Mouse (Mus musculus): ENCODE results near the gene Sugp2.
A peak's percentile ranks its signal among the peaks of the same experiment; 100 is the strongest.

The Sugp2 gene

DNA sequence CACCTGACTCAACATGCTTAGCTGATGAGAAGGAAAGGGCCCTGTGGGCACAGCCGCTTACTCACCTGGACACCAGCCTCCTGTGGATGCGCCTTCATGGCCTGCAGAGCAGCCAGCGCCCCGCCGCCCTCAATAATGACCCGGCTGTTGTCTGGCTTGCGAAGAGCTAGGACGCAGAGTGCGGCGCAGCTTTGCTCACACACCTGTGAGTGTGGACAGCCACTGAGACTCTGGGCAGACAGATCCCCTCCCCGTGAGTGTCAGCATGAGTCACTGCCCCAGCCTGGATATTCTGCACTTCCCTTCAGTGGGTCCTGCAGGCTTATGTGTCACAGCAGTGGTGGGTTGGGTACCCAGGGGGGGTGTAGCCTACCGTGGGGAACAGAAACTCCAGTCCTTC, 12.0 kb upstream of the Sugp2 start:
- DNase-seq: no peak

DNA sequence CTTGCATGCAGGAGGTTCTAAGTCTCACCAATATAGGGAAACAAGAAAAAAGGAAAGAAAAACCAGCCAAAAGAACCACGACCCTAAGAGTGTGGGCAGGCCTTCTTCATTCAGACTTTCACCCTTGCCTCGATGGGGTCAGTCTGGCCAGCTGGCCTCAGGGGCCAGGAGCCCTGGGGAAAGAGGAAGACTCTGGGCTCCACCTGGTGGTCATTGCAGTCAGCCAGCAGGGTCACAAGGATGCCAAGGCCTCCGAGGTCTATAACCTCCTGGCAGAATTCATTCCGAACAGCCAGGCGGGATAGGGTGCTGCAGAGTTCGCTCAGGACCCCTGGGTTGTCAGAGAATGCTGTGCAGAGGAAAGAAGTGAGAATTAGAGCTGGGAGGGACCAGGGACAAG, 10.7 kb upstream of the Sugp2 start:
- peak; percentile 75 for DNase-seq

DNA sequence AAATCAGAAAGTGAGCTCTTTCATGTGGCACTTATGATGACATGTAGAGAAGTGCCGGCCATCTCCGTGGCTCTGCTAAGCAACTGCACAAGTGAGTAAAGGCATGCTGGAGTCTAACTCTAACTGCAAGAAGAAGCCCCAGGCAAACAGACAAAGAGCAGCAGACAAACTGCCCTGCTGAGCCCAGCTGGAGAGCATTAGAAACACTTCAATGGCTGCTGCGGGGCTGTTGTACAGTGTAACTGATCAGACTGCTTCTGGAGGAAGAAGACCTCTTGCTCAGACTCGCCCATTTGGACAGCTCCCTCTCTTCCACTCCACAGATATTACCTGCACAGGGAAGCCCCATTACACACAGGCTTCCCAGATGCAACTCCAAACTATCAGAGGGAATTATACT, 6.0 kb upstream of the Sugp2 start:
- no peak for DNase-seq

DNA sequence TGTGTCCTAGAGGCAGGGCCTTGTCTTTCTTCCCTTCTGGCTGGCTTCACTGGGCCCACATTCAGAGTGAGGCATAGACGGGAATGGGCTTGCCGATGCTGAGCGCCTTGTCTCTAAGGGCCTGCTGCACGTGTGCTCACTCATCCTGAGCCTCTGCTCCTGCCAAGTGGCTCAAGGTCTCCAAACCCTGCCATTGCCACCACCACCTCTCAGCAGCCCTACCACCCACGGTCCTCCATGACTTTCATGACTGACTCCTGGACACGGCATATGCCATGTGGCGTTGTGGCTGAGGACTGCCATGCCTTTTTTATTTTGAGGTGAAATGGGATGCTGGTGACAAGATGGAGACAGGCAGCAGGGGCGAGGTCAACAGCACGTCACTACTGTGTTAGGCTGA, 3.2 kb upstream of the Sugp2 start:
- no peak for DNase-seq

DNA sequence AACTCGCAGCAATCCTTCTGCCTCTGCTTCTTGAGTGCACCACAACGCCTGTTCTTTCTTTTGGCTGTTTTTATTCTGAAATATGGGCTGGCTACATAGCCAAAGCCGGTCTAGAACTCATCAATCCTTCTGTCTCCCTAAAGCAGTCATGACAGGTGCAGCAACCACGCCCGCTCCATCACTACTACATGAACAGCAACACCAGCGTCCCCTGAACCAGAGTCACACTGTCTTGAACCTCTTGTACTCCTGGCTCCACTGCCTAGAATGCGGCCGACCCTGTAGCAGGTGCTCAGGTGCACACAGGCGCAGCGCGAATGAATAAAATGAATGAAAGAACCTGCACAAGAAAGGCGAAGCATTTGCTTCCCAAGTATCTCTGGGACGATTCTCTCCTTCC, 420 bp upstream of the Sugp2 start:
- no peak for DNase-seq

DNA sequence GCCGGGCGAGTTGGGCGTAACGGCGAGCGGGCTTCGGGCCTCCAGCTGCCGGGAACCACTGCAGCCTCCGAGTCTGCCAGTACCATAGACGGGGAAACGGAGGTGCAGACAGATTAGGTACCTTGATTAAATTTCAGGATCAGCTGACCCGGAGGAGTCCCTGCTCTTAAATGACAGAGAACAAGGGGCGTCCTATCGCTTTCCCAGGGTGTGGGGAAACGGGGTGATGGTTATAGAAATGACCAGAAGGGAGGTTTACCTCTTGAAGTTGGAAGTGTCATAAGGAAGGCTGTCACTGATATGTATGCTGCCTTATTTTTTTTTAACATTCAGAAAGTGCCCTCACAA, 729 bp downstream of the Sugp2 start:
- DNase-seq: no peak

DNA sequence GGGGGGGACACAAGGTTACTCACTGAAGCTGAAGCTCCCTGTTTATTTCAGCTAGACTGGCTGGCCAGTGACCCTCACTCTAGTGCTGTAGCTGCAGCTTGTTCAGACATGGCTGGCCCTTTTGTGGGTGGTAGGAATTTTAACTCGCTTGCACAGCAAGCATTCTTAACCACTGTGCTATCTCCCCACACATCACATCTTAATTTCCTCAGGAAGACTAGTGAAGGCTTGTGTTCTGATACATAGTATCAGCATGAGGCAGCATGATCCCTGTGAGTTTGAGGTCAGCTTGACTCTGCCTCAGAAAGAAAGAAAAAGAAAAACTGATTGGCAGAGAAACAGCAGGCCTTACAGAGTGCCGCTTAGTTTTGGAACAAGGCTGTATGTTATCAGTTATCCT, 3.8 kb downstream of the Sugp2 start:
- DNase-seq: no peak

DNA sequence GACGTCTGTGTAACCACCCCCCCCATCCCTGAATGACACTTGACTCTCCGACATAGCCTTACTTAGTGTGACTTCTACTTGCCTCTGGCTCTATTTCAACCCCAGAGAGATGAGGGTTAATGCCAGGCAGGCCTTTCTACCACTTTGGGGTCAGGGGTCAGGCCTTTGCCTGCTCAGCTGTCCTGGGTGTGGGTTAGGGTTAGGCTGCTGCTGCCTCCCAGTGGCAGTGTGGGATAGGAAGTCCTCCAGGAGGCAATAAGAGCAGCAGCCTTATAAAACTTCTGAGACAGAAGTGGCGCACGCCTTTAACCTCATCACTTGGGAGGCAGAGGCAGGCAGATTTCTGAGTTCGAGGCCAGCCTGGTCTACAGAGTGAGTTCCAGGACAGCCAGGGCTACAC, 6.6 kb downstream of the Sugp2 start:
- peak; percentile 67 for DNase-seq

DNA sequence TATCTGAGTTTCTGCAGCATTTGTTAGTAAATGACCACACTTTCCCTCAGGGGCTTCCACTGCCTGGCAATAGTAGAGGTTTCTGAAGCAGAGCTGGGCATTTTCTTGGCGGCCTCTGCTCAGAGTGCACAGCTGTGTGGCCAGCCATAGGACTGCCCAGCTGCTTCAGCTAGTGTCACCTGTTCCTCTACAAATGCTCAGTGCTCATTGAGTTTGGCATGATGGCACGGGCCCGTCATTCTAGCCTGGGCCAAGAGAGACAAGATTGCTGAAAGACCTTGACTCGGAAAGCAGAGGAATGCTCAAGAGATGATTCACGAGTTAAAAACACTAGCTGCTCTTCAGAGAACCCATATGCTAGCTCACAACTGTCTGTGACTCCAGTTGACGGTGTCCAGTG, 12.6 kb downstream of the Sugp2 start:
- no peak for DNase-seq

DNA sequence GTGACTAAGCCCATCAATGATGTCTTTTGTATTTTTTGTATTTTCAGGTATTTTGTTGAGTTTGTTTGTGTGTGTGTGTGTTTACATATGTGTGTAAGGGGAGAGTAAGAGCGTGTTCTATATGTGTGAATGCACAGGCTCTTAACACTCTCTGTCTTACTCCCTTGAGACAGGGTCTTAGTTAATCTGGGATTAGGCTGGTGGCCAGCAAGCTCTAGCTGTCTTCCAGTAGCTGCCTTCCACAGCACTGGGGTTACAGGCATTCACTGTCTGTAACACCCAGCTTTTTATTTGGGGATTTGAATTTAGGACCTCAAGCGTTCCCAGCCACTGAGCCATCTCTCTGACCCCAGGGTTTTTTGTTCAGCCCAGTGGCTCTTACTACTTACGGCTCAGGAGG, 13.8 kb downstream of the Sugp2 start:
- DNase-seq: no peak

DNA sequence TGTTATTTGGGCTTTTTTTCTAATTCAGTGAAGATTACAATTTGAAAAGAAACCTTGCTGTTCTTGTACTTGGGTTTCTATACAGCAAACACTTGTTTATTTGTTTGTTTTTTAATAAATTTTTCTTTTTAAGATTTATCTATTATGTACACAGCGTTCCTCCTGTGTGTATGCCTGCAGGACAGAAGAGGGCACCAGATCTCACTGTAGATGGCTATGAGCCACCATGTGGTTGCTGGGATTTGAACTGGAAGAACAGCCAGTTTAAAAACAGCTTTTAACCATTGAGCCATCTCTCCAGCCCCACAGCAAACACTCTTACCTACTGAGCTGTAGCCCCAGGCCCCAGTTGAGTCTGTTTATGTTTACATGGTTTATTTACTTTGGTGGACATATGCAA, 20.6 kb downstream of the Sugp2 start:
- no peak for DNase-seq

DNA sequence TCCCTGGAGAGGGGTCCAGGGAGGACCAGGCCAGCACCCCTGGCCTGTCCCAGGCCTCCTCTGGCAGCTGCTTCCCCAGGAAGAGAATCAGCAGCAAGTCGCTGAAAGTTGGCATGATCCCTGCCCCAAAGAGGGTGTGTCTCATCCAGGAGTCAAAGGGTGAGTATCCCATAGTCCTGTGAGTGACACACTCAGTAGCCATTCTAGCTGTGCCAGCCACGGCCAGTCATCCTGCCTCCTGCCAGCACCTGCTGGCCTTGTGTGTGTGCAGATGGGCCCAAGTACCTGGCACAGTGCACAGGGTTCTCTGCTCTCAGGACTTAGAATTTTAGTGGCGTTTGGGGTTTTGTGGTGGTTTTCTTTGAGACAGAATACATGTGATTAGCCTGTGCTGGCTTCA, 23.4 kb downstream of the Sugp2 start:
- DNase-seq: no peak

DNA sequence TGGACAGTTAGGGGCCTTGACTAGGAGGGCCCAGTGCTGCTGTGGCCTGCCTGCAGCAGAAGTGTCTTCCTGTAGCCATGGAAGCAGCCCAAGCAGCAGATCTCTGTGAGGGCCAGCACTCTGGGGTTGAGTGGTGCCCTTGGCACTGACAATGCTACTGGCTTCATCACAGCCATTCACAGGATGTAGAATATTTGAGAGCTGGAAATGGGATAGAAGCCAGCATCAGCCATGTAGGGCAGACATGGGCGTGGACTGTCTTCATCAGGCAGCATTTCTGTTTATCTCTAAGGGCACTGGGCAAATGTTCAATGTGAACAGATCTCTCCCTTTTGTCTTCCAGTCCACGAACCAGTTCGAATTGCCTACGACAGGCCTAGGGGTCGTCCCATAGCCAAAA, 24.6 kb downstream of the Sugp2 start:
- DNase-seq: peak; percentile 73

DNA sequence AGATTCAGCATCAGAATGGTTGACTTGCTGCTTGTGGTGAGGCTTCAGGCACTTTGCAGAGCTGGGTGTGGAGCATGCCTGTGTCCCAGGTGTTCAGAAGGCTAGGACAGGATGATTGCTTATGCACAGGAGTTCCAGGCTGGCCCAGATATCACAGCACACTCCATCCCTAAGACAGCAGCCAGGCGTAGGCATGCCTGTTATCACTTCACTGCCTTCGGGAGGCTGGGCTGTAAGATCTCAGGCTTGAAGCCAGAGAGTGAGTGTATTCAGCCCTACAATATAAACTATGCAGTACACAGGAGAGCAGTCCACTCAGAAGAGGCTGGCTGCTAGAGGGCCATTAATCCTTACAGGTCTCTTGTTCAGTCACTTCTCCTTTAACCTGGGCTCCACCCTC, 25.0 kb downstream of the Sugp2 start:
- DNase-seq: no peak

DNA sequence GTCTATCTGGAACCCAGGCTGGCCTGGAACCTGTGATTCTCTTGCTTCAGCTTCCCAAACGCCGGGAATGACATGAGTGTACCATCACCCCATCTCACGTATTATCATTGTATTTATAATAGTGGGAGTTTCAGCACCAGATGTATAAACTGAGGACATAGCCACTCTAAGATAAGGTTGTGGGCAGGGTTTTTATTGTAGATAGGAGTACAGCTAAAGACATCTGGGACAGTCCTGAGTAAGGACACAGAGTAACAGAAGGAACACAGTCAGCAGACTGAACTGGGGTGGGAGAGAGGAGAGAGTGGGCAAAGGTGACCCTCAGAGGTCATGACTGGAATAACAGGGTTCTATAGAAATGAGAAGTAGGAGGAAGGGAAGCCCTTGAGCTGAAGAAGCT, 33.6 kb downstream of the Sugp2 start:
- no peak for DNase-seq

DNA sequence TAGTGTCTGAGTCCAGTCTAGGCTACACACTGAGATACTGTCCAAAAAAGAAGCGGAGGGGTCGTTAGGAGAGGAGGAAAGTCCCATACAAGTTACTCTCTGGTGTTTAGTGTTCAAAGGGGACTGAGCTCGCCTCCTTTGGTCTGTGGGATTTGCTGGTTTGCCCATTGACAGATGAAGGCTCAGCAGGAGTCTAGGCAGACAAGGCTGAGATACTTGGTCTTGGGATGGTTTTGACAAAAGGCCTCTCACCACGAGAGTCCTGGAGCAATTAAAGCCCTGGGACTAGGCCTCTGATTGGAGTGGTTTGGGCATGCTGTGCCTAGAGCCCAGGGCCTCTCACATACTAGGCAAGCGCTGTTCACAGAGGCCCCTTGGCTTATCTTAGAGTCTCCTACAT, 34.3 kb downstream of the Sugp2 start:
- no peak for DNase-seq

DNA sequence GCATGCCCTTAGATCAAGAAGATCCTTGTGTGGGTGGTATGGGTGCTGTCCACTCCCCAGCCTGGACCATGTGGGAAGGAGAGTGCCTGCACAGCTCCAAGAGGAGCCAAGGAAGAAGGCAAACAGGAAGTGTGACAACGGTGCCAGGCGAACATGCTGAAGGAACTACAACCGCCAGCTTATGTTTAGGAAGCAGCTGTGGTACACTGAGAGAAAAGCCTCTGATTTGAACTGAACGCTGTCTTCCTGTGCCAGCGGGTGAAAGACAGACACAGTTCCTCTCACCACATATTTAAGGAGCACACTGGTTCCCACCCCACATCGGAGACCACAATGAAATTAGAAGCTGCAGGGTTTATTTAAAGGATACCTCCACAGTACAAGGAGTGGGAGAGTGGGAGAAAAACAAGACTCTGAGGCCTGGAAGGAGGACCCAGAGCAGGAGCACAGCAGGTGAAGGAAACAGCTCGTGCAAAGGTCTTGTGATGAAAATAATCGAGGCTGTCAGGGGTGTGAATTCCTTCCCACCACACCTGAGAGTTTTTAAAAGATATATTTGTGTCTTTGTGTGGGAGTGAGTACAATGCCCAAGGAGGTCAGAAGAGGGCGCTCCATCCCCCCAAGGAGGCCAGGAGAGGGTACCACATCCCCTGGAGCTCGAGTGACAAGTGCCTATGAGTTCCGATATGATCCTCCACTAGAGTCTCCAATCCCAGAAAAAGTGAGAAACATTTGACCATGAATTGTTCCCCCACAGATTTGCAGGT, 35.0 kb downstream of the Sugp2 start:
- peak; percentile 66 for DNase-seq

DNA sequence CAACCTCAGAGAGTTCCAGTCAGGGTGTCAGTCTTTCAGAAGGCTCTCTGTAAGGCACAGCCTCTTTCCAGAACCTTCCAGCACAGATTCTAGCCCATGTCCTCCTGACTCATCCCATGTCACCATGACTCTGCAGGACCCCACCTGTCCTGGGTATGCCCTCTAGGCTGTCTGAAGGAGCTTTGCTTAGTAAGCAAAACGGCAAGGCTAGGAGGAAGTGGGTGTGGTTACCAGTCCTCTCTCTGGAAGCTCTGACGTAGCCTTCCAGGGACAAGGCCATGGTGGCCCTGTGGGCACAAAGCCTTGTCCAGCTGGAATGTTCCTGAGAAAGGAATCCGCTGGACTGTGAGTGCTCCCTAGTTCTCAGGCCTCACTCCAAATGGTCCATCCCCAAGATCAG, 38.9 kb downstream of the Sugp2 start:
- DNase-seq: peak; percentile 71

DNA sequence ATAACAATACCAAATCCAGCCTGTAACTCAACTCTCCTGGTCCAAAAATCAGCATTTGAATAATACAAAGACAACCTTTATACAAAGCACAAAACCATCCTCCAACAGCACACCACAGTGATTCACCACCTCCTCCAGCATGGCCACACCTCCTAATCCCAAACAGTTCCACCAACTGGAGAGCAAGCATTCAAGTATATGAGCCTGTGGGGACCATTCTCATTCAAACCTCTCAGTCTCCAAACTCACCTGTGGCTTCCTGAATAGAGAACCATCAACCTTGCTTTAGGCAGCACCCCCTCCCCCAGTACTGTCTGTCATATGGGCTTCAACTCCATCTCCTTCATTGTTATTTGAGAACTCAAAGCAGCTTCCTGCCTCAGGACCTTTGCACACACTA, 40.3 kb downstream of the Sugp2 start:
- DNase-seq: no peak

DNA sequence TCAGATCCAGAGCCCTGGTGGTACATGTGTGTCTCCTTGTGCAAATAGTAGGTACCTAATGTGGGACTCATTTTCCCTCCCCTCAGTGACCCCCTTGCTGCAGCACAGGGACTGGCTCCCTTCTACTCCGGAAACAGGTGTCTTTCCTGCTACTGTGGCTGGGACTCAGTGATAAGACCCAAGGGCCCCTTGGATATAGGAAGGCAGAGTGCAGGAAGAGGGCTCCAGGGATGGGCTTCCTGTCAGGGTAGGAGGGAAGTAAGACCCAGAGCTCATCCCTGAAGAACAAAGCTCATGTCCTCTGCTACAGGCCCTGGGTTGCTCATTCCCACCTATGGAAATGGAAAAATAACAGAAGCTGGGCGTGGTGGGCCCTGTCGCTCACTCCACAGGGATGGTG, 42.5 kb downstream of the Sugp2 start:
- peak; percentile 78 for DNase-seq

DNA sequence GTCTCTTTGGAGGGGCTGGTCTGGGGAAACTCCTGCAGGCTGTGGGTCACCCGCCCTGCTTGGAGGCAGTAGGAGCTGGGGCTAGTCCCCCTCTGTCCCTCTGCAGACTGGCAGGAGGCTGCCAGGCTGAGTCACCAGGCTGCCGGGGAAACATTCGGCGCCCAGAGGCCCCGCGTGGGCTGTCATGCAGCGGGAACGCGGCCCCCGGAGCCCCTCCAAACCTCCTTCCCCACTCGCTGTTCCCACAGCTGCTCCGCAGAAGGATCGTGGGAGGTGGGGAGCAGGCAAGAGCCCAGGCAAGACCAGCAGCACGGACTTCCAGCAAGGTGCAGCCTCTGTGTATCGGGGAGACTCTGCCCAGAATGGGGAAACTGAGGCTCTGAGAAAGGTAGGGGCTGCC, 44.1 kb downstream of the Sugp2 start:
- no peak for DNase-seq

DNA sequence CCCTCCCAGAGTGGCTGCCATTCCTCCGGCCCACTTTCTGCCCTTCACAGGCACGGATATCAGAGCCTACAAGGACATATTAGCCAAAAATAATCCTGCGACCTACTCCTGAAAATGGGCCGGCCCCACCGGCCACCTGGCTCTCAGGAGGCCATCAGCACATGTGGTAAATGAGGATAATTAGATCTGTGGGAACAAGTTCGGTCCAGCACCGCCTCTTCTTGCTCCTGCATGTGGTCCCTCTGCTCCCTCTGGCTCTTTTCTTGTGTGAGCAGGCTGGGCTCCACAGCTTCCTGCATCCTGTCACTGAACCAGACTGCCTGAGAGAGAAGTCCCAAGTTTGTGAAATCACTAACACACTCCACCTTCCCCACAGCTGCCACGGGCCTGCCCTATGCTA, 45.2 kb downstream of the Sugp2 start:
- DNase-seq: peak; percentile 36

DNA sequence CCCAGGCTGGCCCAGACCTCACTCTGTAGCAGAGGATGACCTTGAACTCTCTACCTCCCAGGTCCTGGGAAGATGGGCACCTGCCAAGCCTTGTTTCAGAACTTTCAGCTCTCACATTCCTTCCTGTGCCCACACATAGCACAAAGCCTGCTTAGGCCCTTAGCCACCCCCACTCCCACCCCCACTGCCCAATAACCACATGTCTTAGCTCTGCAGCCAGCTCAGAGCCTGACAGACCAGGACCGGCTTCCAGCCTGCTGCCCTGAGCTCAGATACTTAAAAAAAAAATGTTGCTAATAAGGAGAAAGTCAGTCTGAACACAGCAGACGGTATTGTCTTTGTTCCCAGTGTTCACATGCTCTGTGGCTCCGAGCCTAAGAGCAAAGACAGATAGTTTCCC, 47.0 kb downstream of the Sugp2 start:
- peak; percentile 51 for DNase-seq

DNA sequence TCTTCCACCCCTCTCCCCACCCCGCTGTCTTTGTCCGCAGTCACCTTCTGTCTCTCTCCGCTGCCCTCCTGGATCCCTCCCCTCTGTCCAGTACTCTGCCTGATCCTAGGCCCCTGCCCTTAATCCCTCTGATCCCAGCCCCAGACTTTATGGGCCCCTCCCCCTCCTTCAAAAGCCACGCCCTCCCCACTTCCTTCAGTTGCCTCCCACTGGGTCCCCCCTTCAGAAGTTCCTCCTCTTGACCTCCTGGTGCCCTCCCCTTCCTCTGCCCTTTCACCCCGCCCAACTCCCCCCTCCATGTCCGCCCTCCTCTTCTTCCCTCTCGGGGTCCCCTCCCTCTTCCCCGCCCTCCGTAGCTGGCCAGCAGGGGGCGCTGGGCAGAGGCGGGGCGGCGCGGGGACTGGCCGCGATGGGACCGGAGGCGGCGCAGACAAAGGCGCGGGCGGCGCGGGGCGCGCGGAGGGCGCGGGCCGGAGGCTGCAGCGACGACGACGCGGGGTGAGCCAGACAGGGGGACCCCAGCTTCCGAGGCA, 48.6 kb downstream of the Sugp2 start, which contains the start of gene Homer3:
Homer3 (plus strand) TSS at position 225 of the 533 bp plus-strand sequence.
- peak; percentile 98 for DNase-seq
